Mouse (Mus musculus): Measurements from ENCODE around the gene Ggt1.

DNA sequence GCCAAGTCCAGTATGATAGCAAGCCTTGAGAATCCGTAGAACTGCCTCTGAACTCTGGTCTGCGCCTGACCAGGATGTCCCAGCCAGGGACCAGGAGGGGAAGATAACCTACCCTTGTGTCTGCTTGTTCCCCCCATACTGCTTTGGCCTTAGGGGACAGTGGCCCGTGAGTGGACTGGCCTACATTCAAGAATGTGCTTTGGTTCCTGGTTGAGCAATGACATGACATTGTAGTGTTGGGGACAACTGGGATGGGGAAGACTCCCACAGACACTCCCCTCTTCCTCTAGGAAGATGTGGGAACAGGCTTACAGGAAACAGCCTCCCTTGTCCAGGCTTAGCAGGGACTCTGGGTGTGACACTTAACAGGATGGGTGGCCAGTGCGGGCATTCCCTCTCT is 26.4 kb downstream of the Ggt1 start:
- TF ChIP-seq CTCF (conservative IDR thresholded peaks at IDR 0.05; ENCODE audit: low read length): no peak
- TF ChIP-seq POU5F1 (IDR thresholded peaks at IDR 0.05; ENCODE audit: borderline replicate concordance, low read length): no peak
